Mouse (Mus musculus): ENCODE data around the gene Tctn3. TPM values are rescaled to one million over a fixed set of nuclear protein-coding genes. Genes with fewer than 3 reads are reported as not detected.

The Tctn3 gene
- total RNA-seq (2021), result 10 to 100 TPM; 21.9 to 22.2 TPM

- DNase-seq, result peak; percentile 97
- intact Hi-C loops (cut with DNase I), result loop anchor here (5.0 kb wide), 1 partner anchor 110 kb away; no protein-coding TSS in a partner anchor
Measured at GRCm38 (mm10) chr19:40611830-40612506, at the start of gene Tctn3, which contains the start of gene Entpd1. TSS of gene Tctn3 (minus strand) at chr19:40612233. TSS of gene Entpd1 (plus strand) at chr19:40612366.

DNA sequence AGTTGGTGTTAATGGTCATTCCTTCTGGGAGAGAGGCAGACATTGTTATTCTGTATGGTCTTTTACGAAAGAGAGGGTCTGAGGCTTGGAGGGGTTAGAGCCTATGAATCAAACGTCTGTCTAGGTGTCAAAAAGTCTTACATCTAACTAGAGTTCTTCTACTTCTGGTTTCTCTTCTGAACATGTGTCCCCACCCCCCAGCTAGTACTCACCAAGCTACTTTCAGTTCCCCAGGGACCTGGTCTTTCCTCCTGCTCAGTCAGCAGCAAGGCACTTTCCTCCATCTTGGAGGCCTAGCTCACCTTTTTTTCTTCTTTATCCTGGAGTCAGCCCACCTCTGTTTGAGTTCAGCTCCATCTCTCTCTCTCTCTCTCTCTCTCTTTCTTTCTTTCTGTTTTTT is 49.1 kb upstream of the Tctn3 start:
- no peak for DNase-seq
- intact Hi-C loops (cut with DNase I), result no loop called here

DNA sequence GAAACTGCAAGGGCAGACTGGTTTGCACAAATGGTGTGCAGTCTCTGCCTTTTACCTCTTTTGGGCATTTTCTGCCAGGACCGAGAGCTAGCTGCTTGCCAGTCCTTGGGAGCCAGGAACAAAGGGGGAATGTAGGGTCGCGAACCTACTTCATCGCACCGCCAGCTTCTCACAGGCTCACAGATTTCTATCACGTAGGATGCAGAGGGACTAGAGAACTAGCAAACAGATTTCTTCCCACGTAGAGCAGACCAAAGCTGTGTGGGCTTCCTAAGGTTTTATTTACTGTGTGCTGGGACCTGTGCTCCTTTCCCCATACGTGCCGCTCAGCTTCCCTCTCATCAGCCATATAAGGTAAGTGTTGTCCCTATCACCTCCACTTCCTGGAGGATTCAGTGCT is 48.5 kb upstream of the Tctn3 start:
- DNase-seq, result no peak
- intact Hi-C loops (cut with DNase I), result no loop called here

GRCm38 (mm10) chr19:40659651-40660478 is 47.8 kb upstream of the Tctn3 start:
- intact Hi-C loops (cut with DNase I), result no loop called here
- DNase-seq, result no peak

DNA sequence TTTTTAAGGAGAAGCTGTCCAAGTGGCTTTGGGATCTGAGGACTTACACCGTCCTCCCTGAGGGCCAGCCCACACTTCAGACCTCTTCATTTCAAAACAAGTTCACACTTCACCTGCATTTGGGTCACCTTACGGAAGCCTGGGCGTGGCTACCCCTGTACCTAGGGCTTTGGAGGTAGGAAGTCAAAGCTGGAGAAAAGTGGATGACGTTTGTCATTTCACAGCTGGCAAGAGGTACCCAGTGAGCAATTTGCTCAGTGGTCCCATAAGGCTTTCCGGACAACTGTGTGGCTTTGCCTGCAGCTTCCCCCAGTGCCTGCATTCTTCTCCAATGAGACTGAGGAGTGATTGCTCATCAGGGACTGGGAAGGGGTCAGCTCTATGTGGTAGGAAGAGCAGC is 46.9 kb upstream of the Tctn3 start:
- intact Hi-C loops (cut with DNase I), result no loop called here
- DNase-seq, result no peak

- intact Hi-C loops (cut with DNase I), result no loop called here
- DNase-seq, result no peak
Measured at GRCm38 (mm10) chr19:40658281-40658680, 46.2 kb upstream of the Tctn3 start.

GRCm38 (mm10) chr19:40656207-40656606 is 44.2 kb upstream of the Tctn3 start:
- intact Hi-C loops (cut with DNase I), result no loop called here
- no peak for DNase-seq

DNA sequence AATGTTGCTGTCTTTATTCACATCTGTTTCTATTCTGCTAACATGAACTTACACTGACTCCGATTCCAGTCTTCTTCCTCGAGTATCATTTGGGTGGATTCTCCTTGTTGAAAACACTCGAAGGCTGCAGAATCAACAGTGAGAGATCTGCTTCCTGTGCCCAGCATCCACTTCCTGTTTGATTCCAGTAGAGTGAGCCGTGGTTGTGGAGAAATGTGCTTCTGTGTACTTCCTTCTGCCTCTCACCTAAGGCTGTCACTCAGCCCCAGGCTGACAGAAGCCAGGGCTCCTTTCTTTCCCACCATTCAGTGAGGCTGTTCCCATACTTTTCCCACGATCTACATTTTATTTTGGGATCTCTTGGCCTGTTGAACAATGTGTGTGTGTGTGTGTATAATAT is 38.1 kb upstream of the Tctn3 start:
- DNase-seq, result no peak
- intact Hi-C loops (cut with DNase I), result no loop called here

DNA sequence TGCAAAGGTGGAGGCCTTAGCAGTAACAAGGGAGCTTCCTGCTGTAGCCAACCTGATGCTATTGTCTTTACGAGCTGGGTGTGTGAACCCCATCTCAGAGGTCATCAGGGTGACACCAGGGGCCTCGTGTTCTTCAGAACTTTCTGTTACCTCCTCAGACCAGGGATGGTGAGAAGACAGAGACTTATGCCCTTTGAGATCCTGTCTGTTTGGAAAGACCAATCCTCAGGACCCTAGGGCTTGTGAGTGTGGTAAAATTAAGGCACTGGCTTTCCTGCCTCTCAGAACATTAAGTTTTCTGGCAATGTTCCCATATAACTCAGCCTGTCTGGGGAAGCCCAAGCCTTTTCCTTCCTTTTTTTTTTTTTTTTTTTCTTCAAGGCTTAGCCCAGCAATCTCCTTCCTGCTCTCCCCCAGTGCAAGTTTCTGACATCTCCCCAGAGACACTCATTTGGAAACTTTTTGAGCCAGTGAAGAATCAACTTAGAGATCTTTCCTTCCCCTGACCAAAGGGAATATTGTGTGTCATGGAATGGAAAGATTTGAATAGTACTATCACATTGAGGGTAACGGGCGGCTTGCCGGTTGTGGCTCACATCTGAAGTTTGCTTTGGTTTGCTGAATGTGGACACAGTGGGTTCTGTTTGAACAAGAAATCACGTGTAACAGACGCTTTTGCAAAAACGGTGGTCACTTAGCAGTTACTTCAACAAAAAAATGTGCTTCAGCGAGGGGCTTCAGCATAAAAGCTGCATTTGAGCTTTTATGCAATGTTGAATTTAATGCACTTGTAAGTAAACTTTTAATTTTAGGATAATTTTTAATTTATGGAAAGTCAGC is 35.5 kb upstream of the Tctn3 start:
- DNase-seq, result no peak
- intact Hi-C loops (cut with DNase I), result no loop called here

- no peak for DNase-seq
- intact Hi-C loops (cut with DNase I), result no loop called here
Measured at GRCm38 (mm10) chr19:40646379-40646778, 34.3 kb upstream of the Tctn3 start.

GRCm38 (mm10) chr19:40643846-40644245 is 31.8 kb upstream of the Tctn3 start:
- DNase-seq, result no peak
- intact Hi-C loops (cut with DNase I), result no loop called here

DNA sequence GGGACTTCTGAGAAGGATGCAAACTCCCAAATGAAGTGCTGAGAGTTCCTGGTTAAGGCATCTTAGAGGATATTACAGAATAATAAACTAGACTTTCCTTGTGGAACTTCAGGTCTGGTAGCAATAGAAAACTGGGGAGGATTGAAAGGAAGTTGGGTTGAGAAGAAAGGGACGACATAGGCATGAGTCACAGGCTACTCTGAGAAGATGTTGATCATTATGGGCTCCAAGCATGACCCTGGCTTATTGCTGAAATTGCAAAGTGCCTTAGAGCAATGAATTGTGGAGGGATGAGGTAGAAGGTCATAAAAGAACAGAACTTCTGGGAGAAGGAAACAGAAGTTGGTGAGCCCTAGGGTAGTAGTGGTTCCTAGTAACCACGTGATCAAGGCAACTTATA is 28.8 kb upstream of the Tctn3 start:
- DNase-seq, result no peak
- intact Hi-C loops (cut with DNase I), result no loop called here

- intact Hi-C loops (cut with DNase I), result no loop called here
- DNase-seq, result no peak
Measured at GRCm38 (mm10) chr19:40639729-40640304, 27.8 kb upstream of the Tctn3 start.

DNA sequence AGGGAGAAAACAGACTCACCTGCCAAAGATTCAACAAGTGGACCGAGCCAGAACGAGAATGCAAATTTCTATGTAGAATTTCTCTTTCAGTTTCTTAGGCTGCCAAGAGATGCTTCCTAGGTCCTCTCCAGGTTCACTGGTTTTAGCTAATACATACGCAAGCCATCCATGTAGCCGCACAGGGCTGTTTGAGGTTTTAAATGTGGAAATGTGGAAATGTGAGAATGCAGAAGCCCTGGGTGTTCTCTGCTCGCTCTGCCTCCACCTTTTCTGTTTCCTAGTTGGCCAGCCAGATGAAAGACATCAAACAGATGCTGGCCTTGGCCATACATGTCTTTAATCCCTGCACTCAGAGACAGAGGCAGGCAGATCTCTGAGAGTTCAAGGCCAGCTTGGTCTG is 26.5 kb upstream of the Tctn3 start:
- intact Hi-C loops (cut with DNase I), result no loop called here
- DNase-seq, result no peak

DNA sequence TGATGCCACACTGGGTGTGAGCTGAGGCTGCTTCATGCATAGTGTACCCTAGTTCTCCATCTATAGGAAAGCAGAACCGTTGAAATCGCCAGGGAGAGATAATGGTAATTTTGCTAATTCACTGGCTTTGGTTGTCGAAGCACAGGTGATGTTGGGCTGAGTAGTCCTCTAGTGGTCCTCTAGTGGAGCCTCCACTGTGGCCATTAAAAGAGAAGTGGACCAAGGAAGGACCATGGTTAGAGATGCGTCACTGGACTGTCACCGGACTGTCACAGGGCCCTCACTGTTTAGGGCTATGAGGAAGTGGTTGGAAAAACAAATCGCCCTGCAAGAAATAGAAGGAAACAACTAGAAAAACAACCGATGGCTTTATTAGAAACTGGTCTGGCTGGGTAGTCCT is 25.6 kb upstream of the Tctn3 start:
- intact Hi-C loops (cut with DNase I), result no loop called here
- no peak for DNase-seq

GRCm38 (mm10) chr19:40637091-40637490 is 25.1 kb upstream of the Tctn3 start:
- intact Hi-C loops (cut with DNase I), result no loop called here
- no peak for DNase-seq

DNA sequence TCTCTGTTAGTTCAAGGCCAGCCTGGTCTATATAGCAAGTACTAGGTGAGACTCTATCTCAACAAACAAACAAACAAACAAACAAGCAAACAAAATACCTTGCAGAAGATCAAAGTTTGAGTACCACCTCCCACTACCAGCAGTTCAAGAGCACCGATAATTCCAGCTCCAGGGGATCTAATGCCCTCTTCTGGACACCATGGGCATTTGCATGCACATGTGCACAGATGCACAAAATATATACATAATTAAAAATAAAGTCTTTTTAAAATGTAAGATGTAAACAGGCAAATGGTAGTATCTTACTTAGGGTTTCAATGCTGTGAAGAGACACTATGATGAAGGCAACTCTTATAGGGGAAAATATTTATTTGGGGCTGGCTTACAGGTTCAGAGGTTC is 21.1 kb upstream of the Tctn3 start:
- DNase-seq, result no peak
- intact Hi-C loops (cut with DNase I), result no loop called here

GRCm38 (mm10) chr19:40632668-40633067 is 20.6 kb upstream of the Tctn3 start:
- DNase-seq, result peak; percentile 38
- intact Hi-C loops (cut with DNase I), result no loop called here

DNA sequence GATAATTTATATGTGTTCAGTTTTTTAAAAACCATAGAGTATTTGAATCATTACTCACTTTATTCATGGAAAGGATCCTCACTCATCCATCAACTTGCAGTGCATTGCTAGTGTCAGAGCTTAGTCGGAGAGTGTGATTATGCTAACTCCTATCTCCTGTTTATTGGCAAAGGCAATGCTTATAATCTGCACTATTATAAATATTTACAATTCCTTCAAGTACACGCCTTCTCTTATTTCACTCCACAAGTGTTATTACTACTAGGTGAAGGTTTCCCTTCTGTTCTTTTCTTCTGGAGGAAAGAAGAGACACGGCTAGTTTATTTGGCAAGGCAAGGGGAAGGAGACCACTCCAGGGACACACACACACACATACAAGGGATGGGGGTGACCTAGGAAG is 20.2 kb upstream of the Tctn3 start:
- no peak for DNase-seq
- intact Hi-C loops (cut with DNase I), result no loop called here

DNA sequence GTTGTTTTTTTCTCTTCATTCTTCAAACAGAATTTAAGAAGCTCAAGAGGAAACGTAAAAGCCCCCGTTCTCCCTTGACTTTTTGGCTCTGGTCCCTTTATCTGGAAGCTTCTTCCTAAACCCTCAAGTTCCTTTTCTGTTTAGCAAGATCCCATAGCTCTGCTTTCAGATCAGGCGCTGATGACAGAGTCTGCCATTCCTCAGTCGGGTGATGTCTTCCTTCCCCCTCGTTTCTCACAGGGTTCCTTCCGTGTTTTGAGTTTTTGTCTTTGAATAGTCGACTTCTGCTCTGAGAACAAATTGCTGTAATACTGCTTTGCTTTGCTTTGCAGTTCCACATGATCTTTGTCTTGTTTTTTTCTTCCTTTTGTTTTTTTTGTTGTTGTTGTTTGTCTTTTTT is 18.6 kb upstream of the Tctn3 start:
- intact Hi-C loops (cut with DNase I), result no loop called here

DNA sequence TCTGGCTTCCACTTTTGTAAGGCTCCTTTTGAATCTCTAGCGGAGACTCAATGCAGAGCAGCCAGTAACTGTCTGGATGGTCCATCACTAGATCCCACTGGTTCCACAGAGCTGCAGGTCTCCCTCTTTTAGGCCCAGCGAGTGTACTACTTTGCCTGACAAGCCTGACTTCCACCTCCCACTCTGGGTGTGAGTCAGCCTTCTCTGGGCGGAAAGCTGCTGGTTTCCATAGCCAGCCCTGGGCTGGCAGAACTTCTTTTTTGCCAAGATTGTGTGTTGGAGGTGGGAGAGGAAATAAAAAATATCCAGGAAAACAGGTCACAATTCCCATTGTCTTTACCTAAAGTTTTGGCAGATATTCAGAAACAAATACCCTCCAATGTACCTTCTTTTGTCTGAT is 18.1 kb upstream of the Tctn3 start:
- no peak for DNase-seq
- intact Hi-C loops (cut with DNase I), result no loop called here

More for the DNA sequence above, 18.6 kb upstream of the Tctn3 start:
- no peak for DNase-seq
